Mouse (Mus musculus): ENCODE measurements at regions not wholly inside any gene's neighbourhood (a gene's known extent, or its start where the extent isn't known, plus 50 kb on each side); places are given as distances from the start of the nearest gene placed in this dataset.

- Histone ChIP-seq H3K27me3 (ENCODE audit: control insufficient read depth, insufficient read depth, low read length, poor library complexity, severe bottlenecking) (no peaks in the 10 kb centered on the region), H3K36me3 (ENCODE audit: control insufficient read depth, insufficient read depth, low read length, poor library complexity, severe bottlenecking) (no peaks in the 10 kb centered on the region)
- DNase-seq (ENCODE audit: low read depth, low spot score) = no peak
Observed at GRCm38 (mm10) chr9:89532435-89532834, 90.5 kb downstream of the Minar1 start.

GRCm38 (mm10) chr9:89524137-89524536, 98.8 kb downstream of the Minar1 start:
- Histone ChIP-seq H3K36me3 (ENCODE audit: control insufficient read depth, insufficient read depth, low read length, poor library complexity, severe bottlenecking) (no peaks in the 10 kb centered on the region), H3K27me3 (ENCODE audit: control insufficient read depth, insufficient read depth, low read length, poor library complexity, severe bottlenecking) (no peaks in the 10 kb centered on the region)
- no peak for DNase-seq (ENCODE audit: low read depth, low spot score)

- Histone ChIP-seq H3K36me3 (ENCODE audit: control insufficient read depth, insufficient read depth, low read length, poor library complexity, severe bottlenecking) (no peaks in the 10 kb centered on the region), H3K27me3 (ENCODE audit: control insufficient read depth, insufficient read depth, low read length, poor library complexity, severe bottlenecking) (no peaks in the 10 kb centered on the region)
- DNase-seq (ENCODE audit: low read depth, low spot score) = no peak
Observed at GRCm38 (mm10) chr9:89523705-89524104, 99.2 kb downstream of the Minar1 start.

DNA sequence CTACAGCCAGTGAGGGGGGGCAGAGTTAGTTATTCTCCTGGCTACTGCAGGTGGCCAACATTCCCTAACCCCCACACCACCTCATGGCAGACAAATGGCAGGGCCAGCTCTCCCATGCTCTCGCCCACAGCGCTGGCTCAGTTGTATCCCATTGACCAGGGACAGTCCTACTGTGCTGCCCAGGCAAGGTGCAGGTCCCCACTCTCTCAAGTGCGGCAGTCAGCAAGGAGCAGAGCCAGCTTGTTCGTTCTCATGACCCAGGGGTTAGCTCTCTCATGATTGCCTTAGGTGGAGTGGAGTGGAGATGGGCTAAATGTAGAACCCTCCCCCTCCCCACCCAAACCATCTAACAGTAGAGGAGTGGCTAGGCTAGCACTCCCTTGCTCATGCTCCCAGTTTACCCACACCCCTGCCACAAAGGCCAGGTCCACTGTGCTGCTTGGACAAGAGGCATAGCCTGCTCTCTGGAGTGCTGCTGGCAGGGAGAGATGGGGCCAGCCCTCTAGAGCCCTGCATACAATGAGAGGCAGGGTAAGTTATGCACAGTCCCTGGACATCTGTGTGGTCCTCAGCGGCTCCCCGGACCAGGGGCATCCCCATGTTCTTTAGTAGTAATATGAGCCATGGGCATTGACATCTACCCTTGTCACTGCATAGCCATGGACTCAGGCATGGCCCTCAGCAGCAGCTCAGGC, 114.4 kb downstream of the Minar1 start:
- no peak for DNase-seq (ENCODE audit: low read depth, low spot score)
- no peaks in the 10 kb centered on the region for H3K36me3 ChIP-seq (ENCODE audit: control insufficient read depth, insufficient read depth, low read length, poor library complexity, severe bottlenecking)
- H3K27me3 ChIP-seq (ENCODE audit: control insufficient read depth, insufficient read depth, low read length, poor library complexity, severe bottlenecking) = no peaks in the 10 kb centered on the region

DNA sequence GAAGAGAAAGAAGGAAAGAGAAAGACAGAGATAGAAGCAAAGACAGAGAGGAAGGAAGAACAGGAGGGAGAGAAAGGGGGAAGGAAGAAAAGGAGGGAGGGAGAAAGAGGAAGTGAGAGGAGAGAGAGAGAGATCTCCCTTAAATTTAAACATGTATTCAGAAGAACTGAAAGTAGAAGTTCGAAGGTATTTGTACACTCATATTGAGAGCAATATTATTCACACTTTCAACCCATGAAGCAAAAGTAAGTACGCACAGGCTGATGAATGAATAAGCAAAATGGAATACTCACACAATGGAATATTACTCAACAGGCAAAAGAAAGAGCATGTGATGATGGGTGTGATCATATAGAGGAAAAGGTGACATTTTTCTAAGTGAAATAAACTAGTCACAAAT, 120.8 kb downstream of the Minar1 start:
- H3K27me3 ChIP-seq (ENCODE audit: control insufficient read depth, insufficient read depth, low read length, poor library complexity, severe bottlenecking) = no peaks in the 10 kb centered on the region
- no peaks in the 10 kb centered on the region for H3K36me3 ChIP-seq (ENCODE audit: control insufficient read depth, insufficient read depth, low read length, poor library complexity, severe bottlenecking)
- DNase-seq (ENCODE audit: low read depth, low spot score) = no peak

DNA sequence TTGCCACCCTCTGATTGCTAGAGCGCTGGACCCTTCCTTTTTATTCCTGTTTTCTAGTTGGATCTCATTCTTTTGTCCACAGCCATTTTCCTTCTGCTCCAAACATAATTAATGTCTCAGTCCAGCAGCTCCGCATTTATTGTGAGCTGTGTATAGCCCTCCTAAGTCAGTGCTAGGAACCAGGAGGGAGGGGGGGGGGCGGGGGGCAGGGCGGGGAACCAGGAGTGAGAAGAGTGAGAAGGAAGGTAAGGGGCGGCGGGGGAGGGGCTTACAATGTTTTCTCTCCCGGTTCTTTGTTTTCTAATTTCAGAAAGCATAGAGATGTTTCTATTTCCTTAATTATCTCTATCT, 125.6 kb downstream of the Minar1 start:
- Histone ChIP-seq H3K36me3 (ENCODE audit: control insufficient read depth, insufficient read depth, low read length, poor library complexity, severe bottlenecking) (no peaks in the 10 kb centered on the region), H3K27me3 (ENCODE audit: control insufficient read depth, insufficient read depth, low read length, poor library complexity, severe bottlenecking) (no peaks in the 10 kb centered on the region)
- DNase-seq (ENCODE audit: low read depth, low spot score) = no peak

DNA sequence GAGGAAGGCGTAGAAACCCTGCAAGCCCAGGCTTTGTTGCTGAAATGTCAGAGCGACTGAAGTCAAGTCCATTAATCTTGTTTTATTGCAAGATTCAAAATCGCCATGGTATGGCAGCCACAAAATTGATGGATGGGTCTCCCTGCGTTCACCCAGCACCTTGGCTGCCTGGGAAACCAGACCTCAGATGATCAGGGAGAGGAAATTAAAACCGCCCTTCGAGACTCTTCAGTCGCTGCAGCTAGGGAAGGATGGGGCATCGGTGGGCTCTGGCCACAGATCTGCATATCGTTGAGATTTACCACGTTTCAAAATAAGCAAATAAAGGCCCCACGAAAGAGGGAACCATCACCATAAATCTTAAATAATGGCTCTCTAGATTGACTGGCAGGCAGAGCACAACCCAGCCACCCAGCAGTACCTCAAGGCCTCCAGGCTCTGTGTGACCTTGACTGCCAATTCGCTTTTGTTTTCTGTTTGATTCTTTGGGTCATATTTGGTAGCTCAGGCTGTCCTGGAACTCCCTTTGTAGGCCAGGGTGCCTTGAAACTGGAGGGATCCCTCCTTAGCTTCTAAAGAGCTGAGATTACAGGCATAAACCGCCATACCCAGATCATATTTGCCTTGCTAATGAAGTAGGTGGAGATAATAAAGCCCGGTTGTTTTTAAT, 126.1 kb downstream of the Minar1 start:
- Histone ChIP-seq H3K36me3 (ENCODE audit: control insufficient read depth, insufficient read depth, low read length, poor library complexity, severe bottlenecking) (no peaks in the 10 kb centered on the region), H3K27me3 (ENCODE audit: control insufficient read depth, insufficient read depth, low read length, poor library complexity, severe bottlenecking) (no peaks in the 10 kb centered on the region)
- no peak for DNase-seq (ENCODE audit: low read depth, low spot score)

- no peaks in the 10 kb centered on the region; the same call in 1 of the 2 replicates for H3K27me3 ChIP-seq (ENCODE audit: control insufficient read depth, insufficient read depth, low read length, poor library complexity, severe bottlenecking)
- DNase-seq (ENCODE audit: low read depth, low spot score) = no peak
- no peaks in the 10 kb centered on the region for H3K36me3 ChIP-seq (ENCODE audit: control insufficient read depth, insufficient read depth, low read length, poor library complexity, severe bottlenecking)
Observed at GRCm38 (mm10) chr9:89487601-89488000, 135.3 kb downstream of the Minar1 start.

DNA sequence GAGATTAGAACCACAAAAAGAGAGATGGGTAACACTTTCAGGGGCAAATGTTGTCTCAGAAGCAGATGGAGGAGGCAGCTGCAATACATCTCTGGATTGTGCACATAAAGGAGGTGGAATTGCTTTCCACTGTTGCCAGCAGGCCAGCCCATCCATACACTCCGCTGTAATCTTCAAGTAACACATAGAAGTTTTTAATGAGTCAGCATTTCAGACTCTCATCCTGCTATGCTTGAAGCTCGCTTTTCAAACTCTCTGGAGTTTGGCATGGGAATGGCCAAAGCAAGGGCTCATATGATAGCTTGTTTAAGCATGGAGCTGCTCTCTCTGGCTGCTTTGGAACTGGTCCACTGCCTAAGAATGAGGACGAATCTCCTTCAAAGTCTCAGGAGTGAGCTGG, 143.5 kb downstream of the Minar1 start:
- H3K27me3 ChIP-seq (ENCODE audit: control insufficient read depth, insufficient read depth, low read length, poor library complexity, severe bottlenecking) = no peaks in the 10 kb centered on the region; the same call in 1 of the 2 replicates
- DNase-seq (ENCODE audit: low read depth, low spot score) = no peak
- no peaks in the 10 kb centered on the region for H3K36me3 ChIP-seq (ENCODE audit: control insufficient read depth, insufficient read depth, low read length, poor library complexity, severe bottlenecking)

DNA sequence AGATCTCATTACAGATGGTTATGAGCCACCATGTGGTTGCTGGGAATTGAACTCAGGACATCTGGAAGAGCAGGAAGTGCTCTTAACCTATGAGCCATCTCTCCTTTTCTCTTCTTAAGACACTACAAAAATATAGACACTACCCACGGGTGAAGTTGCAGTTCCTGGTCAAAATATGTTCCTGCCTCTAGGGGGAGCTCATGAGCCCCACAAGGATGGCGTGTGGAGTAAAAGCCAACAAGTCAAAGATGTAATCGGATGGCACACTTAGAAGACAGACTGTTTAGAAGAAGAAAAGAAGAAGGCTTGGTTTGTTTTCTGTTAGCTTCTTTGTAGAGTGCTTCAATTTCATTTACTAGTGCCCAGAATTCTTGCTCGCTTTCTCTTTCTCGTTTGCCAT, 161.7 kb downstream of the Minar1 start:
- peak; percentile 31 for DNase-seq (ENCODE audit: low read depth, low spot score)
- H3K36me3 ChIP-seq (ENCODE audit: control insufficient read depth, insufficient read depth, low read length, poor library complexity, severe bottlenecking) = no peaks in the 10 kb centered on the region
- no peaks in the 10 kb centered on the region for H3K27me3 ChIP-seq (ENCODE audit: control insufficient read depth, insufficient read depth, low read length, poor library complexity, severe bottlenecking)

GRCm38 (mm10) chr9:89456666-89457065, 166.3 kb downstream of the Minar1 start:
- no peaks in the 10 kb centered on the region for H3K36me3 ChIP-seq (ENCODE audit: control insufficient read depth, insufficient read depth, low read length, poor library complexity, severe bottlenecking)
- DNase-seq (ENCODE audit: low read depth, low spot score) = no peak
- no peaks in the 10 kb centered on the region for H3K27me3 ChIP-seq (ENCODE audit: control insufficient read depth, insufficient read depth, low read length, poor library complexity, severe bottlenecking)

DNA sequence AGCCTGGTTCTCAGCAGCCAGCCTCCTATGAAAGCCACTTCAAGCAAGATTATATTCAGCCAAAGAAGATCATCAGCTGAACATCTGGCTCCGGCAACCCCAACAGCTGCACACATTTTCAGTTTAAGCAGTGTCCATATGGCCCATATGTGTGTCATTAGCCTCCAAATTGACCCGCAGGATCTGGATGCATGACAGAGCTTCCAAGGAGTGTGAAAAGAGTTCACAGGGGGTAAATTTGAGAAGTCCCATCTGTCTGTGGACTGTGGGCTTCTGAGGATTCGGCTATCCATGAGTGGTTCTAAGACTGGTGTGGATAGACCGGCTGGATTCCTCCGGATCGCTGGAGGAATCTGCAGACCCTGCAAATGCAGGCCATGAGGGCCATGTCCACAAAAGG, 173.3 kb downstream of the Minar1 start:
- no peak for DNase-seq (ENCODE audit: low read depth, low spot score)
- Histone ChIP-seq H3K36me3 (ENCODE audit: control insufficient read depth, insufficient read depth, low read length, poor library complexity, severe bottlenecking) (no peaks in the 10 kb centered on the region), H3K27me3 (ENCODE audit: control insufficient read depth, insufficient read depth, low read length, poor library complexity, severe bottlenecking) (no peaks in the 10 kb centered on the region)

Measured in splenic B cell, adult 2 months (primary cell).